Mouse (Mus musculus): ENCODE data around the gene Gm20388.

- TF ChIP-seq CTCF (IDR thresholded peaks at IDR 0.05; ENCODE audit: low read depth, low read length), result no peak
- TF ChIP-seq POLR2A (IDR thresholded peaks at IDR 0.05; ENCODE audit: insufficient read depth, low read length), result no peak
- no peak for TF ChIP-seq EP300 (IDR thresholded peaks at IDR 0.05; ENCODE audit: insufficient read depth, low read depth, low read length)
These were observed 3076.6 kb downstream of the Gm20388 start for GRCm38 (mm10) chr8:122987255-122987654.

Data from ES-Bruce4 (cell line).